Mouse (Mus musculus) CD4-positive naive resting alpha-beta T cell, adult 57 days (primary cell): ENCODE results near the gene Fcrl1. TPM values are rescaled to one million over a fixed set of nuclear protein-coding genes. Genes with fewer than 3 reads are reported as not detected.

Experiments
- total RNA-seq: library from RNA; stranded (reverse); gene quantifications from one replicate; pipeline ENCODE4 v1.2.4, GENCODE M21; 2023

Gene Fcrl1
- total RNA-seq = 11.1 TPM

DNA sequence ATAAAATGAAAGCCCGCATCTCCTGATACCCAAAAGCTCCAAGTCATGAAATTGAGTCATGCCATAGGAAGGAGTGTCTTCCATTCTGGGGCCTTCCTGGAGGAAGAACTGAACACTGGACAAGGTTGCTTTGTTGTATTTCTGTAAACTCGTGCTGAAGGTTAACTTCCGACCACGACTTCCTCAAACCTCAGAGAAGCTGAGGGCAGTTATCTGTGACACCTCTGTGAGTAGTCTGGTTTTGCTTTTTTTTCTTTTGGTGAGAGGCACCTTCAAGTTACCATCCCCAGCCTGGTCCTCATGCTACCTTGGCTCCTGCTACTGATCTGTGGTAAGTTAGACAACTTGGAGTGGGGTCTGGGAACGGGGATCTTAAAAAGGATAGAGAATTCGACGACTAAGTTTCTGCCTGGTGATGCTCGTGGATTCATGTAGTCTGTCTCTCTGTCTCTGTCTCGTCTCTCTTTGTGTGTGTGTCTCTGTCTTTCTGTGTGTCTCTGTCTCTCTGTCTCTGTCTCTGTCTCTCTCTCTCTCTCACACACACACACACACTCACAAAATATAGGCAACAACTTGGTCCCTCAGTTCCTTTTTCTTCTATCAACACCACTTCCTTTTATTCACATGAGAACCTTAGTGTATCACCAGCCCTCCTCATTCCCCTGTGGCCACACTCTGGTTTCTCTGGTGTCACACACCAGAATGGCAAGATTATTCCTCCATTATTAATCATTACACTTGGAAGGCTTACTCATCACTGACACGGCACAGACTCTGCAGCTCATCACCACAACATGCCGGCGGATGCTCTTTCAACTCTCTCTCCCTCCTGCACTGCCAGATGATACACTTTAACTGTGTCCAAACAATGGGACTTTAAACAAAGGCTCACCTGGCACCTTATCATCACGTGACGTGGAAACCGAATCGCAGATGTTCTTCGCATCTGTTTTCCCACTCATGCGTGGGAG lies at the start of gene Fcrl1:
Gene Fcrl1, plus strand, starts transcription at position 193 of the 971 bp plus-strand sequence.

GRCm38 (mm10) chr3:87357581-87357980 lies 18.6 kb upstream of the Fcrl1 start, which contains the start of gene Cd5l:
TSS of gene Cd5l (plus strand) at chr3:87357881.

GRCm38 (mm10) chr3:87435479-87435878 lies 59.3 kb downstream of the Fcrl1 start, which contains the start of gene Fcrl5:
TSS of gene Fcrl5 (plus strand) at chr3:87435773.

Other genes with a start within 250 kb of the Fcrl1 start
- gene Kirrel, start 201.6 kb upstream of the Fcrl1 start, total RNA-seq = 0.35 TPM
- not detected for gene Fcrls, start 112.6 kb upstream of the Fcrl1 start, total RNA-seq
- gene Cd5l, start 18.5 kb upstream of the Fcrl1 start, total RNA-seq = 2.8 TPM
- gene Fcrl5, start 59.4 kb downstream of the Fcrl1 start, total RNA-seq = 2.2 TPM
- gene Etv3, start 149.0 kb downstream of the Fcrl1 start, total RNA-seq = 100 TPM
- gene Arhgef11, start 241.2 kb downstream of the Fcrl1 start, total RNA-seq = 36.6 TPM